ENCODE assay signal across 8 mouse cellular contexts in genomic region chr9:63959933-63960828, GRCm38 (mm10).
A peak's percentile ranks its signal among the peaks of the same experiment; 100 is the strongest.
DNase-seq lines count a peak whose midpoint lies in the region; ATAC-seq lines count a peak whose summit lies in the region.

No protein-coding gene starts in this region.

- peak; percentile 27; the same call in 1 of the 2 replicates for ATAC-seq in megakaryocyte progenitor cell, adult 5-6 weeks (replicated peaks; ENCODE audit: poor library complexity)

- DNase-seq in adrenal gland, postnatal 10 days: peak; percentile 68
- no peak for DNase-seq in adrenal gland, adult 8-10 months
- peak; percentile 74 for DNase-seq in forelimb bud, embryonic 11.5 days (ENCODE audit: low read depth, low spot score)
- peak; percentile 77 for DNase-seq in kidney, adult 9 months
- DNase-seq in c-Kit-positive CD71-positive TER-119-positive erythroid progenitor cells, embryonic 14.5 days (ENCODE audit: low spot score): no peak
- no peak for DNase-seq in cerebellum, postnatal 36 days
- DNase-seq in urinary bladder, postnatal 25 days (ENCODE audit: low spot score): no peak

Comparison
In these comparisons a context has a peak if more than half of its experiments do, and no peak if none do; other contexts are left out.
1. DNase-seq: peak in adrenal gland, postnatal 10 days (single experiment), forelimb bud, embryonic 11.5 days (single experiment) and kidney, adult 9 months (single experiment); none in adrenal gland, adult 8-10 months (single experiment), c-Kit-positive CD71-positive TER-119-positive erythroid progenitor cells, embryonic 14.5 days (single experiment), cerebellum, postnatal 36 days (0 of 2) and urinary bladder, postnatal 25 days (single experiment).